Mouse (Mus musculus) layer of hippocampus, postnatal 25 days (tissue): Measurements from ENCODE around the gene Irf4. TPM values are rescaled to one million over a fixed set of nuclear protein-coding genes. Genes with fewer than 3 reads are reported as not detected.

Source experiments
- DNase-seq, 2 experiments: peaks; one replicate each; pipeline ENCODE4 v3.0.0; 2022; ENCODE audit warnings: mixed read lengths in 2 of 2, low spot score in 1 of 2; ENCODE audit errors: extremely low spot score in 1 of 2
- total RNA-seq, 2 experiments: library from RNA; stranded (reverse); gene quantifications; 2 replicates each; pipeline ENCODE4 v1.2.3; 2021

The Irf4 gene
- under 1 TPM; 0.07 to 0.16 TPM for total RNA-seq

GRCm38 (mm10) chr13:30749021-30749556 lies at the start of gene Irf4:
Gene Irf4, plus strand, starts transcription at chr13:30749226.
- DNase-seq, result no peak

GRCm38 (mm10) chr13:30702695-30703094 lies 46.3 kb upstream of the Irf4 start:
- no peak for DNase-seq

GRCm38 (mm10) chr13:30704246-30705095 lies 44.6 kb upstream of the Irf4 start:
- DNase-seq, result no peak

- no peak for DNase-seq
These were observed 38.0 kb upstream of the Irf4 start for GRCm38 (mm10) chr13:30711066-30711465.

GRCm38 (mm10) chr13:30711711-30712110 lies 37.3 kb upstream of the Irf4 start:
- DNase-seq, result no peak

- no peak for DNase-seq
These were observed 36.7 kb upstream of the Irf4 start for GRCm38 (mm10) chr13:30712280-30712679.

- DNase-seq, result no peak
These were observed 35.4 kb upstream of the Irf4 start for GRCm38 (mm10) chr13:30713621-30714020.

GRCm38 (mm10) chr13:30714552-30714951 lies 34.5 kb upstream of the Irf4 start:
- no peak for DNase-seq

- no peak for DNase-seq
These were observed 34.0 kb upstream of the Irf4 start for GRCm38 (mm10) chr13:30715060-30715459.

GRCm38 (mm10) chr13:30715573-30715972 lies 33.5 kb upstream of the Irf4 start:
- no peak for DNase-seq

GRCm38 (mm10) chr13:30716611-30717010 lies 32.4 kb upstream of the Irf4 start:
- DNase-seq, result no peak

- DNase-seq, result no peak
These were observed 26.4 kb upstream of the Irf4 start for GRCm38 (mm10) chr13:30722601-30723000.

GRCm38 (mm10) chr13:30723258-30723657 lies 25.8 kb upstream of the Irf4 start:
- no peak for DNase-seq

GRCm38 (mm10) chr13:30723858-30724257 lies 25.2 kb upstream of the Irf4 start:
- DNase-seq, result no peak

GRCm38 (mm10) chr13:30724691-30725271 lies 24.2 kb upstream of the Irf4 start:
- no peak for DNase-seq

GRCm38 (mm10) chr13:30726879-30727278 lies 22.1 kb upstream of the Irf4 start:
- no peak for DNase-seq

- DNase-seq, result no peak
These were observed 20.9 kb upstream of the Irf4 start for GRCm38 (mm10) chr13:30728155-30728554.

- DNase-seq, result no peak
These were observed 19.8 kb upstream of the Irf4 start for GRCm38 (mm10) chr13:30729245-30729644.

GRCm38 (mm10) chr13:30730104-30730793 lies 18.8 kb upstream of the Irf4 start:
- no peak for DNase-seq

- DNase-seq, result no peak
These were observed 16.1 kb upstream of the Irf4 start for GRCm38 (mm10) chr13:30732709-30733445.
